Mouse (Mus musculus): ENCODE data around the gene Sox1.

Sox1 gene

GRCm38 (mm10) chr8:12427346-12427745, 32.3 kb downstream of the Sox1 start:
- DNase-seq, result no peak

- no peak for DNase-seq
Measured at GRCm38 (mm10) chr8:12427886-12428799, 33.0 kb downstream of the Sox1 start.

DNA sequence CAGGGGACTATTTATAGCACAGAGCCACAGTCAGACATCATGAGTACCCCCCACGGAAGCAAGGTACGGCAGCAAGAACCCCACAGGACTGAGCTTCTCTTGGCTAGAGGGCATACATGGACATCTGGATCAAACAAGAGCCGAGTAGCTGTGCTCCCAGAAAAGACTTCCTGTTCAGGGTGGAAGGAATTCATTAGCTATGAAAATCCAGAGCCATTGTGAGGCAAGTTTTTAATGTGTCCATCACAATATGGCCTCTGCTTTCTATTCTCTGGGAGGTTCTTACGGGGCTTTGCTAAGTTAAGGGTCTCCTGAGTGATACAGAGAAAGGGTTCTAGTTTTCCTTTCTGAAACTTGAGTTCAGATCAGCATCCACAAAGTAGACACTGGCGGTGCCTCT, 33.8 kb downstream of the Sox1 start:
- no peak for DNase-seq

DNA sequence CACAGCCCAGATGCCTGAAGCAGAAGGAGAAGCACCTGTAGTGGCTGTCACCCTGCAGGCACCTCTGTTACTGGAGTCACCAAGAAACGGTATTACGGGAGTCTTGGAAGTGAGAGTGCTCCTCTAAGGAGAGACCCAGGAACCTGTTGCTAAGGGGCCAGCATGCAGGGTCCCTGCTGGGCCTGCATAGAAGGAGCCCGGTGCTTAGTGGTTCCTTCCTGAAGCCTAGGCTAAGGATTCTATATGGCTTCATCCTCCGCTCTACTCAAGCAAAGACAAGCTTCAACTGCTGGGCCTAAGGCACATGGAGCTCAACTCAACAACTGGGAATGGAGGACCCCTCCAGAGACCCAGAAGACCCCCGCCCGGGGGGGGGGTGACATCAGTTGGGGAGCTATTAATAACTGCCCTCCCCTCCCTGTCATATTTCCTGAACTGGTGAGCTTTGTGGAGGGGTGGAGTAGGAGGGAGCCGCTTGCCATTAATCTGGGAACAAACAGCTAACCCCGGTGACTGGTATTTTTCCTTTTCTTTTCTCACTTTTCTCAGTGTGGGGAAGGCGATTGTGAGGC, 34.6 kb downstream of the Sox1 start:
- no peak for DNase-seq

GRCm38 (mm10) chr8:12430173-12430899, 35.2 kb downstream of the Sox1 start:
- DNase-seq, result peak; percentile 20

DNA sequence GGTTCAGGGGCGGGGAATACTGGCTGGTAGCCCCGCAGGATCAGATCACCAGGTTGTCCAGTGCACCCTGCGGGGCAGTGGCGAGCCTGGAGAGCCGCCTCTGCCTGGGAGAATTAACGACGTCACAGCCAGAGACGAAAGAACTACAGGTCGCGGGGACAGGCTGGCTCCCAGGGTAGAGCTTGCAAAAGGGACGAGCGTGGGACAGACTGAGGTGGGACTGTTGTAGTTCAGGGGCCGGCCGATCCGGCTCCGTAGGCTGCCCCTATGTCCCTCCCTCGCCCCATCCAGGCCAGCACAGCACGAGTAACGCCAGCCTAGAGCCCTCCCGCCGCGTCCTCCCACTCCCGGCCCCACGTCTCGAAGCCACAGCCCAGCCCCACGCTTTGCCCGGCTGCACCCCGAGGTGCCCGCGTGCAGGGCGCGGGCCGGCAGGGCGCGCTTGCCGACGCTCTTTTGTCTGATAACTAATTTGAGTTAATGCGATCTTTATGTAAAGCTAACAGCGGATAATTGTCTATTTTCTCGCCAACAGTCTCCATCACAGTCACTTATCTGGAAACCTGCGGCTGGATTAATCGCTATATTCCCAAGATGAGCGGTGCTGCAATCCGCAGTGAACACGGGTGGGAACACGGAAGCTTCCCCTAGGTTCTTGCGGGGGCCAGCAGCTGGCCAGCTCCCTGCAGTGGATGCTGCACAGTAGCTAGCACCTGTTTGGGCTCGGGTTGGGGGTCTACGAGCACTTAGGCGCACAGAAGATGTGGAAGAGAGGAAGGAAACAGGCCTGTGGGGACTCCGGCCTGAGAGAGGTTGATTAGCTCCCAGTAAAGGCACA, 36.0 kb downstream of the Sox1 start:
- no peak for DNase-seq

GRCm38 (mm10) chr8:12431738-12432055, 36.6 kb downstream of the Sox1 start:
- DNase-seq, result no peak

DNA sequence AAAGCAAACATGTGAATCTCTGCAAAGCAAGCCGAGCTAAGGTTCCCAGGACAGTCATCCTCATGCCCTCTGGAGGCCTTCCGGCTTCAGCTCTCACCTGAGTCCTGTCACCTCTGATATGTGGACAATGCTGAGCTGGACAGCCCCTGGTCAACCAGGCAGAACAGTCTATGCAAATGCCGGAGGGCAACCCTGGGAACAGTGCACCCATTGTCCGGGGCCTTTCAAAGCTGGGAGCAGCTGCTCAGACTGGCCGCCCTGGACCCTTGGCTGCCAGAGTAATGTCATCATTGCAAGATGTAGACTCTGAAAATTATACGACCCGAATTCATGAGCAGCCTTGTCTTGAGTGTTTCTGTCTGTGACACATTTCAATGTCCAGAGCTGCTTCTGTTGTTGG, 37.5 kb downstream of the Sox1 start:
- peak; percentile 12 for DNase-seq

DNA sequence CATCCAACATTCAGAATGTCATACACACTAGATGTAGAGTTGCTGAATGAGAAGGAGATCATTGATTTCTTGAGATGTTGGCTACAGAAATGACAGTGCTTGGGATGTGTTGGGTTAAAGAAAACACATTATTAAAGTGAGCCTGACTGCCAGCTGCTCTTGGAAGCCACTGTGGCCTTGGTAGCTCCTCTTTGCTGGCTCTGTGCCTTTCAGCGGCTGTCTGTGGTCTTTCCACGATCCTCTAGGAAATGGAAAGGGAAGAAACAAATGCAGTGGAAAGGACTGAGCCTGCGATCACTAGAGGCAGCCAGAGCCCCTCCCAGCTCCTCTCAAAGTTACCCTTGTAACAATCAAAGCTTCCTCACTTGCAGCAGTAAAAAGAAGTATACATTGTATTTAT, 39.7 kb downstream of the Sox1 start:
- DNase-seq, result no peak

- DNase-seq, result no peak
Measured at GRCm38 (mm10) chr8:12438021-12438420, 42.9 kb downstream of the Sox1 start.

DNA sequence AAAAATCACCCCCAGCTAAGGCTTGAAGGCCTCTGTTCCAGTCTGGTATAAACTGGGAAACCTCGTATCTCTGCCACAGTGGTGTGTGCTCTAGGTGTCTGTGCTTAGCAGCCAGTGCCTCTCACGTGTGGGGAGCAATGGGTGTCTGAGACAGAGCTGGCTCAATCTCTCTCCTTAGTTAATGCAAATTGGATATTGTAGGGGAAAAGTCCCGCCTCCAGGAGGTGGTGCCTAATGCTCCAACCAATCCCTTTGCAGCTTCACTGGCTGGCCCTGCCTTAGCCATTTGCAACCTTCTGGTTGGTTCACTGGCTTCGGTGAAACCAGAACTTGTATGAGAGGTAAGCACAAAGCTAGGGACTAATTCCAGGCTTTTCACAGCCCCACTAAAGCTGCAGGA, 43.9 kb downstream of the Sox1 start:
- DNase-seq, result no peak

DNA sequence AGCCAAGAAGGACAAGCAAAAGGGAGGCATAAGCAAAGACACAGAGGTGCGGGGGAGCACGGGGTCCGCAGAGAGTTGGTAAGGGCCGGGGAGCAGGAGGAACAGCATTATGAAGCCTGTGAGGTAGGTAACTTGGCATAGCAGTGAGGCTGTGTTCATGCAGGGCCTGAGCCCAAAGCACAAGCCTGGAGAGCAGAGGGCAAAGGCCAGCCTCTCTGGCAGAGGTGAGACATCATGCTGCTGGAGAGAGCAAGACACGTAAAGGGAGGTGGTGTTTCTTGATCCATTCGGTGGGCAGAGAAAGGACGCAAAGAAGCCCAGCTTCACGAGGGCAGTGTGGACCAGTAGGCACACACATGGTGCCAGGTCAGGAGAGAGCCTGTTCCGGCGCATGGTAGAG, 44.8 kb downstream of the Sox1 start:
- DNase-seq, result no peak

DNA sequence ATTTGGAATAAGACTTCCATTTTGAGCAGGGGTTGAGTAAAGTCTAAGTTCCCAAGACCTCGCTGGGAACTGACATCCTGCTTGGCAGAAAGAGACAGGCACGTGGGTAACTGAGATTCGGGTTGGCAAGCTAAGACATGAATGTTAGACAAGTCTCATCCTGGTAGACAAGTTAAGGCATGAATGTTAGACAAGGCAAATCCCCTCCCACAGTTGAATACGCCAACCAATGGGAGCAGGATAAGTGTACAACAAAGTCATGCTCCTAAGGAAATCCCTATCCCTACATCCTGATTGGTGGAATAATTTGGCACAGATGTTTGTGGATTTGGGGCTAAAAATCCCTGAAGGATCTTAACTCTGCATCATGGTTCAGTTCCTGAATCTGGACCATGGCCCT, 45.9 kb downstream of the Sox1 start:
- no peak for DNase-seq

GRCm38 (mm10) chr8:12445258-12445657, 50.2 kb downstream of the Sox1 start:
- no peak for DNase-seq

DNA sequence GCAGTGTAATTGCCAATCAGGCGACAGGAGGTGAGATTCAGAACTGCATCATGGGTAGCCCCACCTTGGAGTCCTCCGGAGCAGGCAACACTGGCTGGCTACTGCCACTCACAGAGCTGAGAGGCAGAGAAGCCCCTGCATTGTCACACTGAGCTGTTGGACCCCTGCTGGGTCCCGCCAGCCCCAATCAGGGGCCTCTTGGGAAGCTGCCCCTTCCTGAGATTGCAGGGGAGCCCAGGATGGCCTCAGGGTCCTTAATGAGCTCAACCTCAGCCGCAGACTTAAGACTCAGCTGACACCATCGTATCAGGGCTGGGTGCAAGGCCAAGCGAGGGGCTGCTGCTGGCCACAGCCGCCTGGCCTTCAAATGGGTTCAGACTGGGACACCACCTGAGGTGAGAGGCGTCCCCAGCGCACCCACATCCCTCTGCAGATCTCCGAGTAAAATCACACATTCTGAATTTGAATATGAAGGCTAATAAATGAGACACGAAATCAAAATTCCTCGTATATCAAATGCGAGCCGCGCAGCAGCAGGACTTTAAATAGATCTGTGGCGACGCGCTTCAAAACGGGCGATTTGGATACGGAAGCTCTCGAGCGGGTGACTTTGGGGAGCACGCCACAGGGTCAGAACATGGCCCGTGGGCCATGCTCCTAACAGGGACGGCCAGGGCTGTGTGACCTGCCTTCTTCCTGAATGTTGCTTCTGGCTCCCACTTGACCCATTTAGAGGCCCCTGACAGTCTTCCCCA, 51.0 kb downstream of the Sox1 start:
- no peak for DNase-seq
